Mouse (Mus musculus) hindbrain, embryonic 13.5 days (tissue): ENCODE data around the gene Nupr1l. TPM values are rescaled to one million over a fixed set of nuclear protein-coding genes. Genes with fewer than 3 reads are reported as not detected.
"Not testable (repeated sequence)": the region's sequence is repeated elsewhere in the genome, so short reads cannot be mapped to it uniquely, and the experiment has no call there.

Experiments used
- ATAC-seq: fragments of 200-750 bp; cut with Nextera tagmentation; 2 replicates; pipeline ENCODE4 v1.8.0; 2017; ENCODE audit warnings: moderate TSS enrichment; ENCODE audit not compliant: low FRiP score
- H3K27ac ChIP-seq: fragments of 300-500 bp; sonication (generic); 2 replicates; pipeline ENCODE4 v1.5.1; 2015; ENCODE audit warnings: inconsistent platforms, mild to moderate bottlenecking, moderate library complexity
- H3K27me3 ChIP-seq: fragments of 300-500 bp; sonication (generic); 2 replicates; pipeline ENCODE4 v1.6.1; 2015; ENCODE audit warnings: mild to moderate bottlenecking, inconsistent platforms
- H3K36me3 ChIP-seq: fragments of 300-500 bp; sonication (generic); 2 replicates; pipeline ENCODE4 v1.6.1; 2015; ENCODE audit warnings: mild to moderate bottlenecking, inconsistent platforms
- H3K4me1 ChIP-seq: fragments of 300-500 bp; sonication (generic); replicated peaks from 2 replicates; pipeline ENCODE4 v1.6.1; 2015; ENCODE audit warnings: inconsistent platforms
- H3K4me2 ChIP-seq: fragments of 300-500 bp; sonication (generic); 2 replicates; pipeline ENCODE4 v1.6.1; 2015; ENCODE audit warnings: inconsistent platforms, mild to moderate bottlenecking, moderate library complexity
- H3K4me3 ChIP-seq: fragments of 300-500 bp; sonication (generic); 2 replicates; pipeline ENCODE4 v1.5.1; 2015; ENCODE audit warnings: mild to moderate bottlenecking, inconsistent platforms
- H3K9ac ChIP-seq: fragments of 300-500 bp; sonication (generic); 2 replicates; pipeline ENCODE4 v1.6.1; 2015; ENCODE audit warnings: mild to moderate bottlenecking, inconsistent platforms
- H3K9me3 ChIP-seq: fragments of 300-500 bp; sonication (generic); 2 replicates; pipeline ENCODE4 v1.6.1; 2016; ENCODE audit warnings: inconsistent platforms
- WGBS: fragments of 180-500 bp; shearing (Covaris S2); methylation state at CpG from one replicate; pipeline ENCODE4 v1.1.7; 2015; 5-methylcytosine and 5-hydroxymethylcytosine counted together
- polyA plus RNA-seq: library from polyadenylated mRNA; unstranded; fragments of >200 nt; fragmentation: Nextera tagmentation; extraction: Ambion mirVana; gene quantifications from 2 replicates; pipeline ENCODE4 v1.2.1, GENCODE M21; 2015

Gene Nupr1l
- polyA plus RNA-seq, 1 experiment from 2014 or later, result 7.4 TPM

DNA sequence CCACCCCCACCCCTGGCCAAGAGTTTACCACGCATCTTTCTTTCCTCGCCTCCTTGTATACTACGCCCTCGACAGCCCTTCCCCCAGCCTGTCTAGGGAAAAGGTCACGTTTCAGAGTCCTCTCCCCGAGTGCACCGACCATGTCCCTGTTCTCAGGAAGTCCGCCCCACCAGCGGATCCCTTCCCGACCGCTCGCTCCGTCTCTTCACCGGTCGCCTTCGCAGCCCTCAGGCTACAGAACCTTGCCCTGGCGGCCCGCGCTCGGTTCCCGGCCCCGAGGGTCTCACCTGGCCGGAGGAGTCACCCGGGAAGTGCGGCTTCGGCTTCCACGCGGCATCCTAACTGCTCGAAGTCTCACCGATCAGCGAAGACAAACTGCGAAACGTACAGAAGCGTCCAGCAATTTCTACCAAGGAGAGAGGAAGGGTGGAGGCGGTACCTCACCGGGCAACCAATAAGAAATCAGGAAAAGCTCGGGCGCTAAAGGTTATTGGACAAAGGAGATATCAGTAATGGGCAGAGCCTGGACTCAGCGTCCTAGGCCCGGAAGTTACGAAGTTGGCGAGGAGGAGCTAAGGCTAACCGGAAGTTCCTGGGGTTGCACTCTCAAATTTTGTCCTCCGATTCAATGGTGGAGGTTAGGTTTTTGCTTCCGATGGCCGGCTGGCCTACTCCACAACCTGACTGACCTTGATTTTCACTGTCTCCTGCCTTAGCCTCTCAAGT is 21.3 kb upstream of the Nupr1l start, which contains the start of gene Chchd2:
Gene Chchd2 (minus strand): TSS at position 560 of the 726 bp plus-strand sequence.
- peak; percentile 100 for ATAC-seq
- H3K9me3 ChIP-seq, result no peaks in the 10 kb centered on the region
- peak within 1 kb of the TSS; percentile 86 for H3K4me3 ChIP-seq
- peak within 1 kb of the TSS; percentile 84 for H3K9ac ChIP-seq
- peak within 1 kb of the TSS; percentile 95 for H3K4me2 ChIP-seq
- WGBS, result under 1% methylated on average over 46 of the region's 46 CpGs
- H3K4me1 ChIP-seq, result peaks cover 28% of the 10 kb centered on the region
- H3K27me3 ChIP-seq, result 0 out of 2 replicates have a peak, but pooled peaks cover under 1% of the 10 kb centered on the region
- H3K27ac ChIP-seq, result peak within 1 kb of the TSS; percentile 94
- H3K36me3 ChIP-seq, result peaks cover 23% of the 10 kb centered on the region

- H3K4me1 ChIP-seq, result peaks cover 12% of the 10 kb centered on the region
- not testable (repeated sequence) for H3K27me3 ChIP-seq, H3K36me3 ChIP-seq, H3K9ac ChIP-seq, H3K4me3 ChIP-seq, H3K9me3 ChIP-seq, H3K27ac ChIP-seq, ATAC-seq, H3K4me2 ChIP-seq
- 93% methylated on average over 4 of the region's 7 CpGs for WGBS
These were observed 17.9 kb upstream of the Nupr1l start for GRCm38 (mm10) chr5:129890390-129890789.

GRCm38 (mm10) chr5:129895198-129896088 is 12.9 kb upstream of the Nupr1l start, which contains the start of gene Zbed5:
Gene Zbed5, plus strand, starts transcription at chr5:129895723.
- Histone ChIP-seq H3K9ac (peak within 1 kb of the TSS; percentile 80), H3K27ac (no peak within 1 kb of the TSS), H3K9me3 (no peaks in the 10 kb centered on the region), H3K4me3 (peak within 1 kb of the TSS; percentile 71), H3K36me3 (no peaks in the 10 kb centered on the region; the same call in none of the 2 replicates), H3K4me2 (peak within 1 kb of the TSS; percentile 65), H3K27me3 (0 out of 2 replicates have a peak, but pooled peaks cover 2% of the 10 kb centered on the region), H3K4me1 (peaks cover 11% of the 10 kb centered on the region)
- WGBS, result 2% methylated on average over 44 of the region's 44 CpGs
- peak; percentile 99 for ATAC-seq

DNA sequence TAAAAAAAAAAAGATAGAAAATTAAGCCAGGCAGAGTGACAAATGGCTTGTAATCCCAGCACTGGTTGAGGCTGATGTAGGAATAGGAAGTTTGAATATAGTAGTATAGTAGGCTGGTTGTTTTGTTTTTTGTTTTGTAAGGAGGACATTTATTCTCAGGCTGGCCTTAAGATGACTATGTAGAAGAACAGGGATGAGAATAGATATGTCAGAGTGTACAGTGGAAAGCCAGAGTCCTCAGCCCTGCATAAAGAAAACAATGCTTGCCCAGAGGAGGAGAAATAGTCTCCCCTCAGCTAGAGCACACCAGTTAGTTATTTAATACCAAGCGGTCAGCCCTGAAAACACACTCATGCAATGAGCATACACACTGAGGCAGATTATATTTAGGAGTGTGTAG is 9.9 kb upstream of the Nupr1l start, which contains the start of gene Phkg1:
Gene Phkg1 (minus strand): TSS at position 101 of the 400 bp plus-strand sequence.
- Histone ChIP-seq H3K9ac (no peak within 1 kb of the TSS), H3K4me1 (peaks cover 11% of the 10 kb centered on the region), H3K36me3 (peaks cover 20% of the 10 kb centered on the region), H3K4me2 (no peak within 1 kb of the TSS), H3K4me3 (no peak within 1 kb of the TSS), H3K9me3 (no peaks in the 10 kb centered on the region), H3K27ac (no peak within 1 kb of the TSS), H3K27me3 (no peaks in the 10 kb centered on the region)
- 94% methylated on average over 1 of the region's 1 CpGs for WGBS
- ATAC-seq, result no peak

GRCm38 (mm10) chr5:129907775-129908174 is 565 bp upstream of the Nupr1l start:
- no peak for ATAC-seq
- Histone ChIP-seq H3K36me3 (peaks cover 15% of the 10 kb centered on the region), H3K9me3 (no peaks in the 10 kb centered on the region), H3K4me1 (peaks cover 13% of the 10 kb centered on the region), H3K4me2 (peak overlapping the region; percentile 73), H3K4me3 (peak overlapping the region; percentile 69), H3K27me3 (no peaks in the 10 kb centered on the region), H3K9ac (peak overlapping the region; percentile 74), H3K27ac (peak overlapping the region; percentile 98)
- 21% methylated on average over 4 of the region's 4 CpGs for WGBS

- WGBS, result 71% methylated on average over 9 of the region's 9 CpGs
- H3K4me3 ChIP-seq, result peak overlapping the region; percentile 69
- H3K27ac ChIP-seq, result peak overlapping the region; percentile 98
- peak overlapping the region; percentile 91 for H3K9ac ChIP-seq
- peaks cover 6% of the 10 kb centered on the region; the same call in 1 of the 2 replicates for H3K36me3 ChIP-seq
- H3K9me3 ChIP-seq, result no peaks in the 10 kb centered on the region
- peak overlapping the region; percentile 73 for H3K4me2 ChIP-seq
- ATAC-seq, result no peak
- no peaks in the 10 kb centered on the region for H3K27me3 ChIP-seq
- H3K4me1 ChIP-seq, result peaks cover 13% of the 10 kb centered on the region
These were observed 807 bp downstream of the Nupr1l start for GRCm38 (mm10) chr5:129909147-129909546.

GRCm38 (mm10) chr5:129909591-129909990 is 1.3 kb downstream of the Nupr1l start:
- Histone ChIP-seq H3K4me2 (no peak overlapping the region), H3K4me3 (no peak overlapping the region), H3K36me3 (0 out of 2 replicates have a peak, but pooled peaks cover 4% of the 10 kb centered on the region)

GRCm38 (mm10) chr5:129914024-129914423 is 5.7 kb downstream of the Nupr1l start:
- Histone ChIP-seq H3K4me2 (no peak overlapping the region), H3K4me3 (no peak overlapping the region), H3K36me3 (no peaks in the 10 kb centered on the region), H3K9me3 (no peaks in the 10 kb centered on the region), H3K4me1 (peaks cover 5% of the 10 kb centered on the region), H3K9ac (no peak overlapping the region), H3K27me3 (no peaks in the 10 kb centered on the region), H3K27ac (no peak overlapping the region)
- 30% methylated on average over 2 of the region's 2 CpGs for WGBS
- no peak for ATAC-seq

More at GRCm38 (mm10) chr5:129909591-129909990, 1.3 kb downstream of the Nupr1l start:
- Histone ChIP-seq H3K27ac (peak overlapping the region; percentile 98; the same call in 1 of the 2 replicates), H3K27me3 (no peaks in the 10 kb centered on the region), H3K9me3 (no peaks in the 10 kb centered on the region), H3K9ac (no peak overlapping the region), H3K4me1 (peaks cover 13% of the 10 kb centered on the region)
- WGBS, result 84% methylated on average over 7 of the region's 7 CpGs
- ATAC-seq, result no peak

- not testable (repeated sequence) for H3K4me2 ChIP-seq, H3K27me3 ChIP-seq, ATAC-seq, H3K4me1 ChIP-seq, H3K27ac ChIP-seq, H3K9ac ChIP-seq, H3K36me3 ChIP-seq, H3K4me3 ChIP-seq, H3K9me3 ChIP-seq
- 87% methylated on average over 11 of the region's 11 CpGs for WGBS
These were observed 7.2 kb downstream of the Nupr1l start for GRCm38 (mm10) chr5:129915491-129915890.

DNA sequence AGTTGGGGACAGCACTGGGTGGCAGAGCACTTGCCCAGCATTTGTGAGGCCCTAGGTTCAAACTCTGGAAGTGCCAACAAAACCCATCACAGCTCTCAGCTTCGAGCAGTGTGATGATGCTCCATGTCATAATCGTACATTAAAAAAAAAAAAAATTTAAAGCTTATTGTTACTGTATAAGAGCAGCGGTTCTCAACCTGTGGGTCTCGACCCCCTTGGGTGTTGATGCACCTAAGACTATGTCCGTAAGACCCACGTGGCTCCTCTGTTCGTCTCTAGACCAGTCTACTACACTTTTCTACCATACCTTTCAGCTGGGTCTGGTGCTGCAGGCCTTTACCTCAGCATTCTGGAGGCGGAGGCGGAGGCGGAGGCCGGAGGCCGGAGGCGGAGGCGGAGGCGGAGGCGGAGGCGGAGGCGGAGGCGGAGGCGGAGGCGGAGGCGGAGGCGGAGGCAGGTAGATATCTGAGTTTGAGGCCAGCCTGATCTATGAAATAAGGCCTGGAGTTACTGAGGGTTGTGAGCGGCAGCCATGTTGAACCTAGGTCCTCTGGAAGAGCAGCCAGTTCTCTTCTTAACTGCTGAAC is 9.8 kb downstream of the Nupr1l start:
- Histone ChIP-seq H3K36me3 (no peaks in the 10 kb centered on the region), H3K9ac (no peak overlapping the region), H3K27ac (no peak overlapping the region), H3K4me3 (no peak overlapping the region), H3K4me2 (no peak overlapping the region), H3K4me1 (no peaks in the 10 kb centered on the region), H3K9me3 (no peaks in the 10 kb centered on the region), H3K27me3 (no peaks in the 10 kb centered on the region)
- WGBS, result 93% methylated on average over 24 of the region's 24 CpGs
- ATAC-seq, result no peak

DNA sequence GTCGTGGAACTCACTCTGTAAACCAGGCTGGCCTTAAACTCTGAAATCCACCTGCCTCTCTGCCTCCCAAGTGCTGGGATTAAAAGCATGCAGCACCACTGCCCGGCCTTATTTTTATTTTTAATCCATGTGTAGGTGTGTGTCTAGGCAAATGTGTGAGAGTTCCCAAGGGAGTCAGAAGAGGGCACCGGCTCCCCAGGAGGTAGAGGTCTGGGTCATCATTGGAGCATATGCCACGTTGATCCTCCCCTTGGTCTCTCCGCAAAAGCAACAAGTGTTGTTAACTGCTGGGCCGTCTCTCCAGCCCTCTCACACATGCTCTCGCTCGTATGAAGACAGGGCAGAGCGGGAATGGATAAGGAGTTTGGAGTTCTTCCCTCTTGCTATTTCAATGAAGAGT is 10.4 kb downstream of the Nupr1l start:
- ATAC-seq, result no peak
- no peaks in the 10 kb centered on the region for H3K36me3 ChIP-seq
- H3K4me3 ChIP-seq, result no peak overlapping the region
- no peak overlapping the region for H3K9ac ChIP-seq
- H3K4me1 ChIP-seq, result no peaks in the 10 kb centered on the region
- no peaks in the 10 kb centered on the region for H3K9me3 ChIP-seq
- no peaks in the 10 kb centered on the region for H3K27me3 ChIP-seq
- no peak overlapping the region for H3K4me2 ChIP-seq
- no peak overlapping the region for H3K27ac ChIP-seq
- WGBS, result 85% methylated on average over 9 of the region's 9 CpGs

GRCm38 (mm10) chr5:129919320-129919719 is 11.0 kb downstream of the Nupr1l start:
- ATAC-seq, result no peak

More at GRCm38 (mm10) chr5:129919320-129919719, 11.0 kb downstream of the Nupr1l start:
- Histone ChIP-seq H3K27ac (no peak overlapping the region), H3K9ac (no peak overlapping the region), H3K27me3 (no peaks in the 10 kb centered on the region), H3K4me1 (no peaks in the 10 kb centered on the region), H3K4me2 (no peak overlapping the region), H3K36me3 (no peaks in the 10 kb centered on the region), H3K9me3 (no peaks in the 10 kb centered on the region), H3K4me3 (no peak overlapping the region)
- WGBS, result 75% methylated on average over 8 of the region's 8 CpGs
